Mouse (Mus musculus): Measurements from ENCODE around the gene Ssu72.
"Not testable (repeated sequence)": the region's sequence is repeated elsewhere in the genome, so short reads cannot be mapped to it uniquely, and the experiment has no call there.

Gene Ssu72

DNA sequence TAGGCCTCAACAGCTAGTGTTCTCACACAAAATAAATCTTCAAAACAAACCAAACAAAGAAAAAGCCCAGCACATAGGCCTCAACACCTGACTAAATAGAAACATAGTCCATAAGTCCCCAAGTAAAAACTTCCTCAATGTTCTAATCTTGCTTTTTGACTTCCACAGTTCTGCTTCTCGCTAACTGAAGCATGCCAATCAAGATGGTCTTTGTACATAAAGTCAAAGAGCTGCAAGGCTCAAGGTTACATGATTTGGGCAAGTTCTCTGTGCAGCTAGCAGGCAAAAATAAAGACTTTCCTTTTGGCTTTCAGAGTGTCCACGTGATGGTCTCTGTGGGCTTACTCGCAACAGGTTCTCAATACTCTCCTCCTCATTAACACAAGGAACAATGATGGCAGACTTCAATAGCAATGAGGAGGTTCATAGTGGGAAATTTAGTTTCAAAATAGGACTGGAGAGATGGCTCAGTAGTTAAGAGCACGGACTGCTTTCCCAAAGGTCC is 1.1 kb upstream of the Ssu72 start:
- no peak for DNase-seq

DNA sequence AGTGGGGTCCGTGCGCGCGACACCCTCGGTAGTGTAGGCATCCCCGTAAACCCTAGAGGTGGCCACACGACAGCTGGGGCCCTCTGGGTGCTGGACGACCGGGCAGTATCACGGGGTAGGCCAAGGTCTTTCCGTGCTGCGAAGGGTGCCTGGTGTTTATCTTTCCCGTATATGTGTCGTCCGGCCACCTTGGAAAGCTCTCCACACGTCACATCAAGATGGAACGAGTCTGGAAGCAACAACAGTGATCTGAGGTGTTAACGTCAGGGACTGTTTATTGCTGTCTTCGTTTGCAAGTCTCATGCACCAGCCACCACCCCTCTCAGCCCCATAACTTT is 961 bp downstream of the Ssu72 start:
- DNase-seq = no peak

DNA sequence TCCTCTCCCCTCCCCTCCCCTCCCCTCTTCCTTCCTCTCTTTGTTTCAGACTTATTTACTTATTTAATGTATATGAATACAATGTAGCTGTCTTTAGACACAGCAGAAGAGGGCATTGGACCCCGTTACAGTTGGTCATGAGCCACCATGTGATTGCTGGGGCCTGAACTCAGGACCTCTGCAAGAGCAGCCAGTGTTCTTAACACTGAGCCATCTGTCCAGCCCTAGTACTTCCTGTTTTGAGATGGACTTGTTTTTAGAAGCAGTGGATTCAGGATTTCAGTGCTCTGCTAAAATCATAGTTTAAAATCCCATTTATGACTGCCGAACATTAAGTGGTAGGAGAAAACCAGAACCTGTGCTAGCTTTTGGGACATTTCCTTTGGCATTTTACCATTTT is 4.0 kb downstream of the Ssu72 start:
- DNase-seq = no peak

DNA sequence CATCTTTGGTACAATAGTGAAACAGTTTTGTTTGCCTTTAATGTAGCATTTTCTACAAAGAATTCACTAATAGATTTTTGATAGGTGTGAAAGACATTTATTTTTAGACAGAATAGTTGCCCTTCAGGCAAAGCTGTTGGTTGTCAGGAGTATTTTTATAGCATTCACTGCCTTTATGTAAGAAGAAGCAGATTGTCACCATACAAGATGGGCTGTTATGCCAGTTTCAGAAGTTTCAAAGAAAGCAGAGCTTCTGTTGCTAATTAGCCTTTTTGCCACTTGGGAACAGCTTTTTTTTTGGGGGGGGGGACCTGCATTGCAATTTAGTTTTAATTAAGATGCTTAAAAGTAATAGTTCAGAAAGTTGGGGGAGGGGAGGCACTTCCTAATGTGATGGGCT is 4.4 kb downstream of the Ssu72 start:
- no peak for DNase-seq

DNA sequence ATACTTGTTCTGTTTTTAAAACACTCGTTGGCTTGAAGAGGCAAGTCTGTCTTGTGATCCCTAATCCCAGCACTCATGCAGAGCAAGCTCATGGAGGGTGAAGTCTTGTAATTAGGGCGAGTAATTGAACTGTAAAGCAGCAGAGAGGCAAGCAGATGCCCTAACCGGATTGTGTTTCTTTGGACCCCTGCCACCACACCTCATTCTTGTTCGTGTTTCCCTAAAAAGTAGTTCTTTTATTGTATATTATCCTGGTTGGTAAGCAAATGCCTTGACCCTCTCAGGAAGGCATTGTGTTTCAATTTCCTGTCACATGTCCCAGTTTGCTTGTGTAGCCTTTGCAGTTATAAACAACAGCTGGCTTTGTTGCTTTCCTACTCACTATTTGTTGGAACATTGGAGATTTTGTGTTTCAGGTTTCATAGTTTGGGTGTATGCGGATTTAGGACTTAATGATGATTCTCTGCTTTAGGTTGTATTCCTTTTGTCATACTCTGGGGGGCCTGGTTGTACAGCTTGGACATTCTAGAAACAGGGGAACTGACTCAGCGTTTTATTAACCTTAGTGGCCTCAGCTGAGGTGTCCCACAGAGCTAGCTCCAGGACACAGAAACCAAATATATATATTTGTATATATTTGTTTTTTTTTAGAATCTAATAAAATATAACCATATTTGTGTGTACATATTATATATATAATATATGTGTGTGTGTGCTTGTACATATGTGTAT is 6.1 kb downstream of the Ssu72 start:
- peak; percentile 35 for DNase-seq

DNA sequence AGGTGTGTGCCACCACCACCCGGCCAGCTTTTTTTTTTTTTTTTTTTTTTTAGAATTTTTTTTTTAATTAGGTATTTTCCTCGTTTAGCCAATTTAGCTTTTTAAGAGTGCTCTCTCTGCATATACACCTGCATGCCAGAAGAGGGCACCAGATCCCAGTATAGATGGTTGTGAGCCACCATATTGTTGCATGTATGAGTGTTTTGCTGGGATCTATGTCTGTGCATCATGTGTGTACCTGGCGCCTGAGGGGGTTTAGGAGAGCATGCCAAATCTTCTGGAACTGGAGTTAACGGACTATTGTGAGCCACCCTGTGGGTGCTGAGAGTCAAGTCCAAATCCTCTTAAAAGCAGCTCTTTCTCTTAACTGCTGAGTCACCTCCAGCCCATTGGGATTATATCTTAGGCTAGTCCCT is 17.1 kb downstream of the Ssu72 start:
- peak; percentile 33 for DNase-seq

DNA sequence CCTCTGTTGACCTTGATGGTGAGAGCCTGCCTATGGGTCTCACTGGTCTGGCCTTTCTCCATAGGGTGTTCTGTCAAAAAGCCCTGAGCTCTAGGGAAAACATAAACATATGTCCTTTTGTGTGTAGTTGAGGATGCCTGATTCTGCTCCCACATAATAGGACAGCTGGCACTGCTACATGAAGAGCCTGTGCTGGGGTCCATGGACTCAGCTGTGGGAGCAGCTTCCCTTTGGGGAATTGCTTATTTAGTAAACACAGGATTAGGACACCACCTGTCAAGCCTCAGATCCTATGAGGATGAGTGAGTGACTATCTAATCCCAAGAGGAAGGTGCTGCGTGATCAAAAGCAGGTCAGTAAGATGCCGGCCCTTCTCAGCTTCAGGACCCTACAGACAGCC is 23.4 kb downstream of the Ssu72 start:
- DNase-seq = no peak

DNA sequence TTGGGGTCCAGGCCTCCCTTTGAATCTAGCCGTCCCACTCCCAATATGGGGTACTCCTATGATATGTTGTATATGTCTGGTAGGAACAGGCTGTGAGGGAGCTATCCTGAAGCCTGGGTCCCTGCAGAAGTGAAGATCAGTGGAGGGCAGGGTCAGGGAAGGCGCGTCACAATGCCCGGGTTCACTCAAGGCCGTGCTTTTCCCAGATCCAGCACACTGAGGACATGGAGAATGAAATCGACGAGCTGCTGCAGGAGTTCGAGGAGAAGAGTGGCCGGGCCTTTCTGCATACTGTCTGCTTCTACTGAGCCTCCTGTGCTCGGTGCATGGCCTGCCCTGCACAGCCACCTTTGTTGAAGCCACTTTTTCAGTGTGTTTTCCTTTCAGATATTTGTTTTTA is 28.7 kb downstream of the Ssu72 start:
- no peak for DNase-seq

DNA sequence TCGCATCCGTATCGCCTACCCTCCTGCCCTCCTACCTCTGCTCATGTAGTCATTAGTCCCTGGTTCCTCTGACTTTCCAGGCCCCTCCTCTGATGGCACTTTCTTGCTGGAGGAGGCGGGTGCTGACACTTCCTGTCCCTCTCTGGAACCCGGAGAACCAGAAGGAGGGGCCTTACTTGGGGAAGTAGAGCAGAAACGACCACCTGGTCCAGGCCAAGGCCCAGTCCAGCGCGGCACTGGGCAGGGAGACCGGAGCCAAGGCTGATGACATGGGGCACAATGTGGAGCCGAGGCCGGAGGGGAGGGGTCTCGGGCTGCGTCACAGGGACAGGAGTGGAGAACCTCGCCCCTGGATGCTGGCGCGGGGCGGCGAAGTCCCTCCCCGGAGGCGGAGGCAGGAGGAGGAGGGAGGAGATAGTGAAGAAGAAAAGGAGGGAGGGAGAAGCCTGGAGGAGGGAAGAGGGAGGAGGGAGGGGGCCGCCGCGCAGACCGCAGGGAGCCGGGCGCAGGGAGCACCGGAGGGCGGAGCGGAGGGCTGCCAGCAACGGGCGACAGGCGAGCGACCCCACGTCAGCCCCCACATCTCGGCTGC is 29.8 kb downstream of the Ssu72 start, which contains the start of gene Tmem240:
Tmem240 (plus strand) TSS at position 451 of the 592 bp plus-strand sequence.
- peak; percentile 93 for DNase-seq

DNA sequence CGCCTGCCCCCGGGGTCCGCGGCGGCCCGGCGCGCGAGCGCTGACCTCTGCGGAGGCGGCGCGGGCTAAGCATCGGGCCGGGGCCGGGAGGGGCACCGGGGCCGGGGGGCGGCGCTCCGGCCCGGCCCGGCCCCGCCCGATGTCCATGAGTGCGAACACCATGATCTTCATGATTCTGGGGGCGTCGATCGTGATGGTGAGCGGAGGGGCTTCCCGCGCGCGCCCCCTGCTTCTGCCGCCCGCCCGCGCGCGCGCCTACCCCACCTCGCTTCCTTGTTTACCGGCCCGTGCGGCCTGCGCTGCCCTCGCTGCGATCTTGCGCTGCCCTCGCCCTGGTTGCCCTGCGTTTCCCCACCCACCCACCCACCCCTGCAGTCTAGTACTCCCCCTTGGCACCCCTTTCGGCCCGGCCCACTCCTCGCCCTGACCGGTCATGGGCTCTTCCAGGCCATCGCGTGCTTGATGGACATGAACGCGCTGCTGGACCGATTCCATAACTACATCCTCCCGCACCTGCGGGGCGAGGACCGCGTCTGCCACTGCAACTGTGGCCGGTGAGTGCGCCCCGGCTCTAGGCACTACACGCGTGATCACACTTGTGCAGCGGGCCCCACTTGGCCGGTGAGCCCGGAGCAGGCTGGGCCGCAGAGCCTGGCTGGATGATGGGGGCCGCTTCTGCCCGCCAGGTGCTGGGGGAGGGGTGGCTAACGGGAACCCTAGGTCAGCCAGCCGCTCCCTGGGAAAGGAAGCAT is 30.5 kb downstream of the Ssu72 start:
- DNase-seq = peak; percentile 65

DNA sequence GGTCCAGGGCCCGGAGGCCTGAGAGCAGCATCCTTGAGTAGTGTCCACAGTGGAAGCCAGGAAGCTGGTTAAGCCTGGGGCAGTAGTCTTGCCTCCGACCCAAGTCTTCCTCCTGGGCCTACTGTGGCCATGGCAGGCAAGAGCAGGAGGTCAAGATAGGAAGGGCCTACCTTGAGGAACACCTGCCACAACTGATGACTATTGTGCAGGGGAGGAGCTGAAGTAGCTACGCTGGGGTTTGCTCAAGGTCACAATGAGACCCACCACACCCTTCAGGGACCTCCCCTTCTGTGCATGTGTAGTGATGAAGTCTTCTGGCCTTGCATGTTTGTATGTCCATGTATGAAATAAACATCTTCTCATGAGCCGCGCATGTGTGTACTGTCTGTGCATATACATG is 31.2 kb downstream of the Ssu72 start:
- no peak for DNase-seq

DNA sequence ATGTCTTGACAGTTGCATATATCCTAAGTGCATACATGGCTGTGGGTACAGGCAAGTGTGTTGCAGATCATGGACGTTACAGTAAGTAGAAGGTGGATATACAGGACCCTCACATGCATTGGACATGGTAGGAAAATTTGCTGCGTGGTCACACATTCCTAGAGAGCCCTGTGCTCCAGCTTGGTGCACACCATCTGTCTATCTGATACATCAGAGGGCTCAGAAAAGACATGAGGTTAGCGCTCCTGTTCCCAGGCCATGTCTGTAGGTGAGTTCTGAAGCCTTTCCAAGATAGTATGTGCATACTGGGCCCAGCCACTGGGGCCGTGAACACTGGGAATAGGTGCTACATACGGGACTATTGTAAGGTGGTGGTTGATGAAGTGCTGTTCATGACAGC is 31.8 kb downstream of the Ssu72 start:
- no peak for DNase-seq

DNA sequence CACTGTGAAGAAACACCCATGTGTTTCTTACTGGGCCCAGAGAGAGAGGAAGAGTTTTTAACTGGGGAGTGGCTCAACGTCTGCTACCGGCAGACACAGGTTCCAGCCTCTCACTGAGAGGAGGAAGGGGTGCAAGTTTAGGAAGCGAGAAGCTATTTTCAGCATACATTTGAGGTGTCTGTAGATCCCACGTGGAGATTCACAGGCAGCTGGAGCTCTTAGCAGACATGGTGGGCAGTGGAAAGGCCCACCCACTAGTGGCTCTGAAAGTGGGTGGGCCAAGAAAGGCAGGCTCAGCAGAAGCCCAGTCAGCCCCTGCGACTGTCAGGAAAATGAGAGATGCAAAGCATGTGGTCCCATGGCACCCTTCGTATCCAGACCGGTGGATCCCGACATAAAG is 33.7 kb downstream of the Ssu72 start:
- no peak for DNase-seq

DNA sequence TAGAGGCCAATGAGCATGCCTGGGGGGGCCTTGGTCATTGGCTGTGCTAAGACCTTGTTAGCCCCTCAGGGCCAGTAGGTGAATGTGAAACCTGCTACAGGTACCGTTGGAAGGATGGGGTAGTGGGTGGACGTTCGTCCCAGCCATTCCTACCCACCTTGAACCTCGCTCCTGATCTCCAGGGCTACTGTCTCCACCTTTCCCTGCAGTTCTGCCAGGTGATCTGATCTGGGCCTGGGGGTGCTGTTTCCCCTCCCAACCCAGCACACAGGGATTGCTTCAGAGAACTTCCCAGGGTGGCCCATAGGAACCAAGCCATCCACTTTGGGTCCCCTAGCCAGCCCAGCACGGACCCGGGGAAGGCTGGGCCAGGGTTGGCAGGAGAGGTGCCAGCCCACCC is 34.6 kb downstream of the Ssu72 start:
- DNase-seq = no peak

DNA sequence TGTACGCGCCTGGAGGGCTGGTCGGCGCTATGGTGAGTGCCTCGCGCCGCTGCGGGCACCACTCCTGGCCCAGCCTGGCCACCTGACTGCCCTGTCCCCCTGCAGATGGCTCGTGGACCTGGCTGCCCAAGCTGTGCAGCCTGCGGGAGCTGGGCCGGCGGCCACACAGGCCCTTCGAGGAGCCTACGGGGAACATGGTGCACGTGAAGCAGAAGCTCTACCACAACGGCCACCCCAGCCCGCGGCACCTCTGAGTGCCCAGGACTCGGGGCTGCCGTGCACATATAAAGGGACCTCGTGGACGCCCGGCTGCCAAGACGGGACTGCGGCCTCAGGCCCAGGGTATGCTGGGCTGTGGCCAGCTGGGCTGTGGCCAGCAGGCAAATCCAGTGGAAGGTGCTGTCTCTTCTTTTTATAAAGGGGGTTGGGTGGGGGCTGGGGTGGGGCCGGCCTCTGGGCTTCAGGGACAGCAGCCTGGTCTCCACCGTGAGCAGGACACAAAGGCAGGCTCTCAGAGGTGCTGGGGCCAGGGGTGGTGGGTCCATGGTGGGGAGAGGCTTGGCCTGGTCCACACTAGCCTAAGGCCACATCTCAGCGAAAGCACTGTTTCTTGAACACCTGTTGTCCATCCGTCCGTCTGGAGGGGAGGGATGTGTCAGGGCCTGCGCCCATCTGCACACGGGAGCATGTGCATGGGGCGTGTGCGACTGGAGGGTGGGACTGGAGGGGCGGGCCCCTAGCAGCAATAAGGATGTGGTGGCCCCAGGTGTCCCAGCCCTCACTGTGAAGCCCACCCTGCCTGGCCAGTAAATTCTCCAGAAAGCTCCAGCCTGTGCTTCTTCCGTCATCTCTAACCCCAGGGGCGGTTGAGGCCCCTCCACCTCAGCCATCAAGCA is 35.4 kb downstream of the Ssu72 start:
- no peak for DNase-seq

DNA sequence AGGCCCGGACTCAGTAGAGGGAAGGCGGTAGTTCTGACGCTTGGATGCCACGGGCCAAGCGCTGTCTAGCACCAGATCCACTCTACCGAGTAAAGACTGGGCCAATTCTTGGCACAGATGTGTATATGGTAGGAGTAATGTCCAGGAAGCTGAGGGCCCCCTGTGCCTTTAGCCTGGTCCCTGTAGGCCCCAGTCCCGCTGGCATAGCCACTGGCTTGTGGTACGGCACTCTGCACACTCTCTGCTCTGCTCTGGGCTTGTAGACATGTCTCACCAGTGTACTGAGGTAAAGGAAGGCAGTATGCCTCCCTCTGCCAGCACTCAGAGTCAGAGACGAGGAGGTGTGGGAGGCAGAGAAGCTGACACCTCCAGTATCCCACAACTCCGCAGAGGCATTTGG is 36.1 kb downstream of the Ssu72 start:
- DNase-seq = not testable (repeated sequence)

DNA sequence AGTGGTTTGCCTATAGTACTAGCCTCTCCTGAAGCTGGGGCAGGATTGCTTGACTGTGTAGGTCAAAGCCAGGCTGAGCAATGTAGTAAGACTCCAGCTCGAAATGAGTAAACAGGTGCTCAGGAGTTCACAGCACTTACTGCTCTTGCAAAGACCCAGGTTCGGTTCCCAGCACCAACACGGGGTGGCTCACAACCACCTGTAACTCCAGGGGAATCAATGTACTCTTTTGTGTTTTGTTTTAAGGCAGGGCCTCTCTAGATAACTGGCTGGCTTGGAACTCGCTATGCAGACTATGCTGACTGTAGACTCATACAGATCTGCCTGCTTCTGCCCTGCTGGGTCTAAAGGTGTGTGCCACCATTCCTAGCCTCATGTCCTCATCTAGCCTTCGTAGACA is 38.1 kb downstream of the Ssu72 start:
- DNase-seq = no peak

DNA sequence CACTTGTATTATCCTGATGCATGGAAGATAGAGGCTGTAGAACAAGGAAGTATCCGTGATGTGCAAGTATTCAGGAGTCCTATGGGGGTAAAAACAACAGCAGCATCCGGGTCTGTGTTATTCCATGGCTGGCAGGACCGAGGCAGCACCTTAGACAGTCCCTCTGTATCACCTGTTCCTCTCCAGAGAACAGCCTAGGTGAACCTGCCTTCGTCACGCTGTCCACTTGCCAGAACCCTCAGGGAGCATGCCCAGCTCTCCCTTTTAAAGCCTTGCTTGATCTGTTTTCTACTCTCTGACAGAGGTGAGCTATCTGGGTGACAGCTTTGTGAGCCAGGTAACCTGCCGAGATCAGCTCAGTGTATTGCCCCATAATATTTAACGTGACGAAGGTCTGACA is 39.9 kb downstream of the Ssu72 start:
- no peak for DNase-seq

DNA sequence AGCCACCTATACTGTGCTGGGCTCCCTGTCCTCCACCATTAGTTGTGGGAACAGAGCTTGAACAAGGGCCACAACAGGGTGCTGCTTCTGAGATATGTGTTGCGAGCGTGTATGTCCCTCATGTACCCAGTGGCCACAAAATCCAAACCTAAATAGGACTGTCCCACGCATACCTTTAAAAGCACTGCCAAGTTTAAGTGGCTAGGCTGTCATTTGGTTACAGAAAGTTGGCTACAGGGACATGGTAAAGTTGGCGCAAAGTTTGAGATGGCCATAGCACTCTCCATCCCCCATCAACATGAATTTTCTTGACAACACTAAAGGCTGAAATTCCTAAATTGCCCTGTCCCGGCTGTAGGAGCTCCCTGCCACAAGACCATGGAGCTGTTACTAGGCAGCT is 40.5 kb downstream of the Ssu72 start:
- no peak for DNase-seq

DNA sequence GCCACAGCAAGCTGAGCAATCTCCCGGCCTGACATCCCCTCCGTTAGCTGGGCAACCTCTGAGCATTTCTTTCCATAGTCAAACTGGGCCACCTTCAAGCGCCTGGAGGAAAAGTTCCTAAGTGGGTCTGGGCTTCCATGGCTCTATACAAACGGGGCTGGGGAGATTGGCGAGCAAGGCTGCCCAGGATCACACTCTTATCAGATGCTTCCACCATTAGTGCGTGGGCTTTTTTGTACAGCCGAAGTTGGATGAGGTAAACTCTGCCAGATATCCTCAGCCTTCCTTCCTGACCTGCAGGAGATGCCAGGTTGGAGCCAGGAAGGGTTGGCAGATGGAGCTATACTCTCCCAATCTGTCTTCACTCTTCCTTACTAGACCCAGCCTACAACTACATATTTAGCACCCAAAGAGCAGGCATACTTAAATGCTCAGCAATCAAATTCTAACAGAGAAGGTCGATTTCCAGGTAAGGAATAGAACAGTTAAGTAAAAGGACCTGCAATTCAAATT is 41.5 kb downstream of the Ssu72 start:
- DNase-seq = no peak

DNA sequence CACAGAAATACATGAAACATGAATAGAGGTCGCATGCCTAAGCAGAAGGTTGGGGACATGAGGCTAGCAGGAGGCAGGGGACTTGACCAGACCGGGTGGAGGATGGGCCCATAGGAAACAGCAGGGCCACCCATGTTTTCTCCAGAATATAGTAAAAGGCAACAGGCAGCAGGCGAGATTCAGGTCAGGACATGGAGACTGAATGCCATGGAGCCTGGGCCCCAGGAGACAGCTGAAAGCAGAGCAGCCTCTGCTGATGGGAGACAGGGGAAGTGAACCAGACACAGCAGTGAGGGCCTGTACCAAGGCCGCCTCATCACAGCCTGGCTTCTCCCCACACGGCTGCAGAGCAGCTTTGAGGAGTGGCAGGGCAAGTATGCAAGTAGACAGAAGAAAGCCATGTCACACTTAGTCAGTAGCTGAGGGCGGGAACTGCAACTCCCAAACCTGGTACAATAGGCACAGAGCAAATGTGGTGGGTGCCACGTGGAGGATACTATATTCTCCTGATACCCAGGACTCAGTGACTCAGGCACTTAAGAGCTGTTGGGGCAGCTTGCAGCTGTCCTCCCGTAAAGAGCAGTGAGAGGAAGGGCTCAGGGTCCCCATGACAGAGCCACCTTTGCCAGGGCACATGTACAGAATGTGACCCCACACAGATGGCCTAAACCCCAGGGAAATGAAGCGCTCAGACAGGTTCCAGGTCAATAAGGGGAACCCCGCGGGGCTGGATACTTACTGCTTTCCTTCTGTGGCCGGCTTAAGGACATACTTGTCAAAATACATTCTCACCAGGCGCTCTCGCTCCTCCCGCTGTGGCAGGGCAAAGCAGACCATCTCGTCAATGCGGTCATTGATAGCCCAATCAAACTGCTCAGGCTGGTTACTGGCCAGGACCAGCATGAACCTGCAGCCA is 42.2 kb downstream of the Ssu72 start:
- DNase-seq = no peak

DNA sequence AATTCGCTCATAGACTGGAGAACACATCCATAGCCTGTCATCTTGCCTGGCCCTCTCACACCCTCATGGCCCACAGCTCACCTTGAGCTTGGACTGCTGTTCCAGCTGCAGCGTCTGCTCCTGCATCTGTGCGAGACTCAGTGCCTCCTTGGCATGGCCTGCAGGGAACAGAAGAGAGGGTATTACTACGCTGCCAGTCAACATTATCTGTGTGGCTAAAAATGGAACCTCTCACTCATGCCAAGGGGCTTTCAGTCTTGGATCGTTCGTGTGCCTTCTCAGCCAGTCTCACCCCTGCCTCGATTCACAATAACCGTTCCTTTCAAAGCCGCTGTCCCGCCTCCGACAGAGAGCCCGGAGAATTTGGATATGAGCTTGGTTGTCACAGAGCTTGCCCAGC is 52.4 kb downstream of the Ssu72 start:
- DNase-seq = no peak
